Mouse (Mus musculus): ENCODE data around the gene Nova1.

DNA sequence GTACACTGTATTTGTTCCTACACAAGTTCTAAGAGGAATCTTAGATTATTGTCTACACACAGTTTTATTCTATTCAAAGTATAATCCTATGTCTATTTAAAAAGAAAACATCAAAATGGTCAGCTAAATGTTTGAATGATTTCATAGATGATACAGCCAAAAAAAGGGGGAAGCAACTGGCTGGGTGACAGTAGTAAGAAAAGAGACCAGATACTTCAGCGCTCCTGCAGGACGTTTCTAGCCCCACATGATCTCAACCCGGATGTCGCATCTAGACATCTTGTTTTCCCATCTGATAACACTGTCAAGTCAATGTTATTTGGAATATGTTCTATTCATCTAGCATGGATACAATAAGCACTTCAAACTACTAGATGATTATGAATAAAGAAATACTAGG, 99.7 kb downstream of the Nova1 start:
- no peak for TF ChIP-seq HCFC1 (IDR thresholded peaks at IDR 0.05; ENCODE audit: borderline replicate concordance, insufficient read depth, low read length)
- TF ChIP-seq ZC3H11A (IDR thresholded peaks at IDR 0.05; ENCODE audit: borderline replicate concordance, low read depth, low read length) = no peak
- TF ChIP-seq MAFK (IDR thresholded peaks at IDR 0.05; ENCODE audit: insufficient read depth, low read depth, low read length) = no peak
- TF ChIP-seq ZNF384 (IDR thresholded peaks at IDR 0.05; ENCODE audit: low read depth, low read length) = no peak
- TF ChIP-seq CHD2 (IDR thresholded peaks at IDR 0.05; ENCODE audit: low read depth, low read length) = no peak
